20 mouse cellular contexts compared by ENCODE assay signal in the genomic region with DNA sequence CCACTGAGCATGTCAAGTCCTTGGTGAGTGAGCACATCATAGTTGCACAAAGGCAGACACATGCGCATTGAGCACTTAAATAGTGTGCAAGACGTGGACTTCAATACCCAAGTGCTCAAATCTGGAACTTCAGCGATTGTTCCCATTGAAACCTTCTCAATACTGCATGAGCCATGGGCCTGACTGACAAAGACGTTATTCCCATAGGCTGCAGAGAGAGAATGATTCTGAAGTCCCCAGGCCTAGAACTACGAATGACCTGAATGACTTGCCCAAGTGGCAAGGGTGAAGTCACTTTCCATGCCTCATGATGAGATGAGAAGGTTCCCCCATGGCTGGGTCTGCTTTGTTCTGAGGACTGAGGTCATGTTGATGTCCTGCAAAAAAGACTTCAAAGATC.
DNase-seq lines count a peak whose midpoint lies in the region; ATAC-seq lines count a peak whose summit lies in the region.
"Had no signal": no experiment of that assay in that cellular context is flagged by ENCODE, and none has a peak within 500 bp of the region (broad histone marks: within the 10 kb centered on the region; RNA-seq: fewer than 3 reads in every experiment).

No protein-coding gene starts in this region.

- no peaks in the 10 kb centered on the region for H3K9me3 ChIP-seq in midbrain, embryonic 11.5 days (ENCODE audit: control insufficient read depth, low read length)
- no peaks in the 10 kb centered on the region for H3K9me3 ChIP-seq in midbrain, embryonic 13.5 days
- H3K9me3 ChIP-seq: G1E had no signal

- no peaks in the 10 kb centered on the region for H3K27me3 ChIP-seq in midbrain, embryonic 11.5 days (ENCODE audit: control insufficient read depth, insufficient read depth, low read length)
- H3K27me3 ChIP-seq in midbrain, embryonic 13.5 days = no peaks in the 10 kb centered on the region
- H3K27me3 ChIP-seq: CH12.LX, Patski had no signal

- DNase-seq in adrenal gland, postnatal 14 days = peak; percentile 15
- no peak for DNase-seq in adrenal gland, adult 8-10 months
- DNase-seq in heart, adult 11 months = peak; percentile 54
- DNase-seq in heart, postnatal 36 days = no peak
- peak; percentile 56 for DNase-seq in midbrain, embryonic 11.5 days (ENCODE audit: low spot score, missing footprints)
- DNase-seq: adrenal gland, adult 2 months; adrenal gland, postnatal 10 days; adrenal gland, postnatal 25 days; B cell, adult 2 months; cerebellum, adult 11 months; cerebellum, adult 11-12 months; cerebellum, adult 18-20 months; cerebellum, adult 2 months; cerebellum, adult 8-10 months had no signal

- 91% methylated on average over 5 of the region's 5 CpGs for WGBS in midbrain, embryonic 11.5 days
- 92% methylated on average over 5 of the region's 5 CpGs for WGBS in midbrain, embryonic 13.5 days

- H3K9ac ChIP-seq in midbrain, embryonic 11.5 days (ENCODE audit: low read length) = no peak overlapping the region
- no peak overlapping the region for H3K9ac ChIP-seq in midbrain, embryonic 13.5 days (replicated peaks)

- no peak overlapping the region for H3K4me3 ChIP-seq in midbrain, embryonic 11.5 days (ENCODE audit: low read depth, low read length)
- no peak overlapping the region for H3K4me3 ChIP-seq in midbrain, embryonic 13.5 days (replicated peaks)

- H3K4me1 ChIP-seq in midbrain, embryonic 11.5 days (ENCODE audit: control insufficient read depth, insufficient read depth, low read length) = no peaks in the 10 kb centered on the region
- peaks cover 5% of the 10 kb centered on the region; the same call in 1 of the 2 replicates for H3K4me1 ChIP-seq in midbrain, embryonic 13.5 days (replicated peaks)

- no peaks in the 10 kb centered on the region for H3K36me3 ChIP-seq in midbrain, embryonic 11.5 days (ENCODE audit: control insufficient read depth, insufficient read depth, low read length)
- H3K36me3 ChIP-seq in midbrain, embryonic 13.5 days = no peaks in the 10 kb centered on the region
- H3K36me3 ChIP-seq: G1E had no signal

- intact Hi-C loops in heart, postnatal 36 days (cut with DNase I) = no loop called here

- no peak overlapping the region for H3K27ac ChIP-seq in midbrain, embryonic 11.5 days (ENCODE audit: low read depth, low read length)
- no peak overlapping the region for H3K27ac ChIP-seq in midbrain, embryonic 13.5 days

- no peak overlapping the region for H3K4me2 ChIP-seq in midbrain, embryonic 11.5 days
- no peak overlapping the region for H3K4me2 ChIP-seq in midbrain, embryonic 13.5 days (replicated peaks)

- no peak for ATAC-seq in midbrain, embryonic 11.5 days (ENCODE audit: low FRiP score)
- ATAC-seq in midbrain, embryonic 13.5 days = no peak
- ATAC-seq: activated CD4-positive, CD25-positive, alpha-beta regulatory T cell, adult 4 months; CD4-positive, CD25-positive, alpha-beta regulatory T cell, adult 4 months; Patski had no signal

Comparison
In these comparisons a context has a peak if more than half of its experiments do, and no peak if none do; other contexts are left out.
1. DNase-seq: peak in adrenal gland, postnatal 14 days (single experiment), heart, adult 11 months (single experiment) and midbrain, embryonic 11.5 days (single experiment); none in adrenal gland, adult 8-10 months (single experiment) and heart, postnatal 36 days (0 of 2).